7 mouse cellular contexts compared by ENCODE assay signal in the genomic region with DNA sequence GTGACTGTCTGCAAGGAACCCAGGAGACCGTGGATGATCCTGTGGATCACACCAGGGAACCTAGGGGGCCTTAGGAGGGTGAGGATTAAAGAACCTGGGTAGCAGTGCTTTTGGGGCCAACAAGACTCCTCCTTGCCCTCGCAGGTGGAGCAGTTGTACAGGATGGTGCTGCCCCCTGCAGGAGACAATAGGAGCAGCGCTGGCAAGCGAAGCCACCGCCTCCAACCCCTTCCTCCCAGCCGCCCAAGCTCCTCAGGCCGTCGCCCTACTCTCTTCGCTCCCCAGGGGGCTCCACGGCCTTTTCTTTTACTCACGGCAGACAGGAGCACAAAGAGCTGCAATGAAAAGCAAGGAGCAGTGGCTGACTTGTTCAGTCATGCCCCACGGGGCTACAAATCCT. TPM values are rescaled to one million over a fixed set of nuclear protein-coding genes. Genes with fewer than 3 reads are reported as not detected.
DNase-seq lines count a peak whose midpoint lies in the region; ATAC-seq and TF ChIP-seq lines count a peak whose summit lies in the region.

No protein-coding gene starts in this region.

- peak; percentile 87 for TF ChIP-seq CTCF in spleen, adult 2 months (IDR thresholded peaks at IDR 0.05; ENCODE audit: extremely low read depth, insufficient read depth, insufficient read length, insufficient replicate concordance)

- H3K9me3 ChIP-seq in limb, embryonic 13.5 days = no peaks in the 10 kb centered on the region
- no peaks in the 10 kb centered on the region for H3K9me3 ChIP-seq in midbrain, embryonic 16.5 days (replicated peaks; ENCODE audit: control insufficient read depth, low read length, poor library complexity, severe bottlenecking)

- peak; percentile 70 for DNase-seq in adrenal gland, adult 8-10 months
- peak; percentile 86 for DNase-seq in embryo, embryonic 9.5 days (ENCODE audit: extremely low spot score)
- peak; percentile 77 for DNase-seq in kidney, adult 11 months
- DNase-seq in spleen, adult 2 months (ENCODE audit: low read depth in 1 of 2, low spot score in 2 of 2) = peak; percentile 68 to 80

- H3K36me3 ChIP-seq in limb, embryonic 13.5 days = no peaks in the 10 kb centered on the region
- no peaks in the 10 kb centered on the region for H3K36me3 ChIP-seq in midbrain, embryonic 16.5 days (ENCODE audit: control insufficient read depth, insufficient read depth, low read length)
- no peaks in the 10 kb centered on the region for H3K36me3 ChIP-seq in spleen, adult 2 months (ENCODE audit: control insufficient read depth, insufficient read depth, low read length)

- peaks cover 43% of the 10 kb centered on the region for H3K4me1 ChIP-seq in limb, embryonic 13.5 days
- peaks cover 12% of the 10 kb centered on the region; the same call in 1 of the 2 replicates for H3K4me1 ChIP-seq in midbrain, embryonic 16.5 days (ENCODE audit: control insufficient read depth, insufficient read depth, low read length)
- peaks cover 5% of the 10 kb centered on the region; the same call in 1 of the 2 replicates for H3K4me1 ChIP-seq in spleen, adult 2 months (ENCODE audit: control insufficient read depth, insufficient read depth, insufficient read length)

- H3K27me3 ChIP-seq in limb, embryonic 13.5 days = no peaks in the 10 kb centered on the region
- peaks cover 4% of the 10 kb centered on the region for H3K27me3 ChIP-seq in midbrain, embryonic 16.5 days (ENCODE audit: control insufficient read depth, insufficient read depth, low read depth, low read length)
- no peaks in the 10 kb centered on the region for H3K27me3 ChIP-seq in spleen, adult 2 months (ENCODE audit: control insufficient read depth, insufficient read depth, low read length)

- ATAC-seq in granulocyte monocyte progenitor cell, adult 5-6 weeks (replicated peaks; ENCODE audit: poor library complexity, severe bottlenecking) = peak; percentile 74
- ATAC-seq in limb, embryonic 13.5 days (ENCODE audit: low FRiP score, low read depth) = no peak
- no peak for ATAC-seq in midbrain, embryonic 16.5 days

- peak overlapping the region; percentile 46; the same call in 1 of the 2 replicates for H3K9ac ChIP-seq in limb, embryonic 13.5 days
- no peak overlapping the region for H3K9ac ChIP-seq in midbrain, embryonic 16.5 days (ENCODE audit: low read depth, low read length)

- no peak for TF ChIP-seq POLR2A in spleen, adult 2 months (IDR thresholded peaks at IDR 0.05; ENCODE audit: low read depth, low read length)

- peak overlapping the region; percentile 21 for H3K4me3 ChIP-seq in limb, embryonic 13.5 days
- 0 out of 2 replicates have a peak overlapping the region, but pooled peaks have one; percentile 4 for H3K4me3 ChIP-seq in midbrain, embryonic 16.5 days (ENCODE audit: low read depth, low read length)
- H3K4me3 ChIP-seq in spleen, adult 2 months (ENCODE audit: extremely low read depth, insufficient read depth, insufficient read length) = no peak overlapping the region

- WGBS in limb, embryonic 13.5 days = 3% methylated on average over 12 of the region's 12 CpGs
- WGBS in midbrain, embryonic 16.5 days = 2% methylated on average over 12 of the region's 12 CpGs
- 3% methylated on average over 12 of the region's 12 CpGs for WGBS in spleen, adult 2 months

- peak overlapping the region; percentile 50 for H3K4me2 ChIP-seq in limb, embryonic 13.5 days (replicated peaks)
- H3K4me2 ChIP-seq in midbrain, embryonic 16.5 days (ENCODE audit: low read length) = peak overlapping the region; percentile 21; the same call in 1 of the 2 replicates

- peak overlapping the region; percentile 65; the same call in 1 of the 2 replicates for H3K27ac ChIP-seq in limb, embryonic 13.5 days
- no peak overlapping the region for H3K27ac ChIP-seq in midbrain, embryonic 16.5 days (ENCODE audit: low read length)
- H3K27ac ChIP-seq in spleen, adult 2 months (ENCODE audit: insufficient read depth, low read length) = no peak overlapping the region; the same call in 1 of the 2 replicates

RNA-seq across cellular contexts. Expression of gene Tmem95, which starts 1.0 kb away (rescaled TPM):
- total RNA-seq in adrenal gland, adult 8-10 months (2022) = not detected
- not detected in 2 replicates for total RNA-seq in granulocyte monocyte progenitor cell, adult 5-6 weeks (2014; fragmentation: Nextera tagmentation)
- not detected in 2 replicates for total RNA-seq in granulocyte monocyte progenitor cell, adult 5-6 weeks (2017)
- 0.51 TPM in 1 of 2 replicates, not detected in the other for polyA plus RNA-seq in limb, embryonic 13.5 days (2015; fragmentation: Nextera tagmentation; extraction: Ambion mirVana)
- polyA plus RNA-seq in midbrain, embryonic 16.5 days (2015; fragmentation: Nextera tagmentation; extraction: Ambion mirVana) = not detected in 2 replicates
- polyA plus RNA-seq in spleen, adult 2 months (2012; rRNA removed) = not detected in 2 replicates

RNA-seq across cellular contexts. Expression of gene Kctd11, which starts 4.3 kb away (rescaled TPM):
- 1 to 10 TPM; 4.3 to 6.2 (median 5.5) TPM for total RNA-seq in adrenal gland, adult 8-10 months (2022)
- 0.41 and 4.2 TPM in 2 replicates for total RNA-seq in granulocyte monocyte progenitor cell, adult 5-6 weeks (2014; fragmentation: Nextera tagmentation)
- 1.1 and 2.6 TPM in 2 replicates for total RNA-seq in granulocyte monocyte progenitor cell, adult 5-6 weeks (2017)
- polyA plus RNA-seq in limb, embryonic 13.5 days (2015; fragmentation: Nextera tagmentation; extraction: Ambion mirVana) = 4.3 and 4.4 TPM in 2 replicates
- polyA plus RNA-seq in midbrain, embryonic 16.5 days (2015; fragmentation: Nextera tagmentation; extraction: Ambion mirVana) = 1.3 and 1.9 TPM in 2 replicates
- polyA plus RNA-seq in spleen, adult 2 months (2012; rRNA removed) = 3.6 TPM in 2 replicates

RNA-seq across cellular contexts. Expression of gene Tnk1, which starts 18.3 kb away (rescaled TPM):
- under 1 TPM in 2 of 4 experiments, not detected in 2; 0.11 to 0.20 TPM for total RNA-seq in adrenal gland, adult 8-10 months (2022)
- total RNA-seq in granulocyte monocyte progenitor cell, adult 5-6 weeks (2014; fragmentation: Nextera tagmentation) = 0.60 TPM in 1 of 2 replicates, not detected in the other
- not detected in 2 replicates for total RNA-seq in granulocyte monocyte progenitor cell, adult 5-6 weeks (2017)
- polyA plus RNA-seq in limb, embryonic 13.5 days (2015; fragmentation: Nextera tagmentation; extraction: Ambion mirVana) = 1.9 and 2.0 TPM in 2 replicates
- 0.11 and 0.35 TPM in 2 replicates for polyA plus RNA-seq in midbrain, embryonic 16.5 days (2015; fragmentation: Nextera tagmentation; extraction: Ambion mirVana)
- 0.85 and 1.2 TPM in 2 replicates for polyA plus RNA-seq in spleen, adult 2 months (2012; rRNA removed)

RNA-seq across cellular contexts. Expression of gene Acap1, which starts 18.5 kb away (rescaled TPM):
- 1 to 10 TPM in 2 of 4 experiments, under 1 TPM in 2; 0.31 to 1.9 (median 0.86) TPM for total RNA-seq in adrenal gland, adult 8-10 months (2022)
- 52.4 and 65.1 TPM in 2 replicates for total RNA-seq in granulocyte monocyte progenitor cell, adult 5-6 weeks (2014; fragmentation: Nextera tagmentation)
- 47.0 and 50.7 TPM in 2 replicates for total RNA-seq in granulocyte monocyte progenitor cell, adult 5-6 weeks (2017)
- polyA plus RNA-seq in limb, embryonic 13.5 days (2015; fragmentation: Nextera tagmentation; extraction: Ambion mirVana) = 1.1 and 1.5 TPM in 2 replicates
- 0.26 and 0.42 TPM in 2 replicates for polyA plus RNA-seq in midbrain, embryonic 16.5 days (2015; fragmentation: Nextera tagmentation; extraction: Ambion mirVana)
- polyA plus RNA-seq in spleen, adult 2 months (2012; rRNA removed) = 142 and 162 TPM in 2 replicates

RNA-seq across cellular contexts. Expression of gene 2810408A11Rik, which starts 23.9 kb away (rescaled TPM):
- total RNA-seq in adrenal gland, adult 8-10 months (2022) = 1 to 10 TPM in 1 of 4 experiments, under 1 TPM in 3; 0.23 to 2.4 (median 0.71) TPM
- total RNA-seq in granulocyte monocyte progenitor cell, adult 5-6 weeks (2014; fragmentation: Nextera tagmentation) = 1.3 and 3.5 TPM in 2 replicates
- 3.6 and 6.4 TPM in 2 replicates for total RNA-seq in granulocyte monocyte progenitor cell, adult 5-6 weeks (2017)
- 16.1 and 19.4 TPM in 2 replicates for polyA plus RNA-seq in limb, embryonic 13.5 days (2015; fragmentation: Nextera tagmentation; extraction: Ambion mirVana)
- polyA plus RNA-seq in midbrain, embryonic 16.5 days (2015; fragmentation: Nextera tagmentation; extraction: Ambion mirVana) = 6.6 and 7.4 TPM in 2 replicates
- polyA plus RNA-seq in spleen, adult 2 months (2012; rRNA removed) = 0.48 and 0.51 TPM in 2 replicates
